Mouse (Mus musculus): Measurements from ENCODE around the gene Wfdc12. TPM values are rescaled to one million over a fixed set of nuclear protein-coding genes. Genes with fewer than 3 reads are reported as not detected.

Wfdc12 gene
- polyA plus RNA-seq (2014; fragmentation: Nextera tagmentation; extraction: Ambion mirVana) = 0.28 TPM in 1 of 2 replicates, not detected in the other

- ATAC-seq (ENCODE audit: low read depth) = no peak
- H3K4me2 ChIP-seq (ENCODE audit: low read depth, low read length) = no peak within 1 kb of the TSS
- DNase-seq (ENCODE audit: low spot score) = no peak
- 87% methylated on average over 6 of the region's 6 CpGs for WGBS
- no peaks in the 10 kb centered on the region; the same call in 1 of the 2 replicates for H3K9me3 ChIP-seq (ENCODE audit: control insufficient read depth, low read length)
- no peak within 1 kb of the TSS for H3K9ac ChIP-seq (ENCODE audit: low read depth, low read length)
- H3K27me3 ChIP-seq (replicated peaks; ENCODE audit: control insufficient read depth, insufficient read depth, low read length) = no peaks in the 10 kb centered on the region
- H3K36me3 ChIP-seq (ENCODE audit: control insufficient read depth, insufficient read depth, low read length) = no peaks in the 10 kb centered on the region
- no peaks in the 10 kb centered on the region for H3K4me1 ChIP-seq (ENCODE audit: control insufficient read depth, insufficient read depth, low read length)
- no peak within 1 kb of the TSS for H3K27ac ChIP-seq (replicated peaks; ENCODE audit: low read depth, low read length)
- H3K4me3 ChIP-seq (ENCODE audit: low read depth, low read length) = no peak within 1 kb of the TSS
Observed at GRCm38 (mm10) chr2:164190576-164190975, at the start of gene Wfdc12. Wfdc12 (minus strand) TSS chr2:164190608.

- no peak within 1 kb of the TSS for H3K4me3 ChIP-seq (ENCODE audit: low read depth, low read length)
- H3K4me1 ChIP-seq (ENCODE audit: control insufficient read depth, insufficient read depth, low read length) = no peaks in the 10 kb centered on the region
- H3K27me3 ChIP-seq (replicated peaks; ENCODE audit: control insufficient read depth, insufficient read depth, low read length) = no peaks in the 10 kb centered on the region
- ATAC-seq (ENCODE audit: low read depth) = no peak
- no peak within 1 kb of the TSS for H3K27ac ChIP-seq (replicated peaks; ENCODE audit: low read depth, low read length)
- no peaks in the 10 kb centered on the region for H3K36me3 ChIP-seq (ENCODE audit: control insufficient read depth, insufficient read depth, low read length)
- WGBS = 82% methylated on average over 3 of the region's 3 CpGs
- H3K9ac ChIP-seq (ENCODE audit: low read depth, low read length) = no peak within 1 kb of the TSS
- no peaks in the 10 kb centered on the region for H3K9me3 ChIP-seq (ENCODE audit: control insufficient read depth, low read length)
- DNase-seq (ENCODE audit: low spot score) = no peak
- H3K4me2 ChIP-seq (ENCODE audit: low read depth, low read length) = no peak within 1 kb of the TSS
Observed at GRCm38 (mm10) chr2:164238366-164238765, 48.0 kb upstream of the Wfdc12 start, which contains the start of gene Svs2. Svs2 (minus strand) TSS chr2:164238466.

DNA sequence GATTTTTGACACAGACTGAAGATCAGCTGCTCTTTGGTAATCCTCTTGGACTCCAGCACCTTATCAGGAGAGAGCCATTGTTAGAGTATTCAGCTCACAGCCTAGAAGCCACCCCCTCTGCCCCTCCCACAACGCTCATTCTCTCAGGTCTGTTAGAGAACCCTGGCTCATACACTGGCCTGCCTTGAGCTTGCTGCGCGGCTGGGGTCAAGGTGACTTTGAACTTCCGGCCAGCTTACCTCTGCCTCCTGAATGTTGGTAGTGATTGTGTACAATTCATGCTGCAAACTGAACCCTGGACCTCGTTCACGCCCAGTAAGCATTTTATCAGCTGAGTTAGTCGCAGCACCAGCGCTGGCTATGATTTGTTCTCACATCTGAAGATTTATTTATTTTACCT is 42.3 kb upstream of the Wfdc12 start:
- Histone ChIP-seq H3K4me3 (ENCODE audit: low read depth, low read length) (no peak overlapping the region), H3K9ac (ENCODE audit: low read depth, low read length) (no peak overlapping the region), H3K36me3 (ENCODE audit: control insufficient read depth, insufficient read depth, low read length) (no peaks in the 10 kb centered on the region), H3K27me3 (replicated peaks; ENCODE audit: control insufficient read depth, insufficient read depth, low read length) (no peaks in the 10 kb centered on the region), H3K27ac (replicated peaks; ENCODE audit: low read depth, low read length) (no peak overlapping the region), H3K4me1 (ENCODE audit: control insufficient read depth, insufficient read depth, low read length) (no peaks in the 10 kb centered on the region), H3K4me2 (ENCODE audit: low read depth, low read length) (no peak overlapping the region), H3K9me3 (ENCODE audit: control insufficient read depth, low read length) (no peaks in the 10 kb centered on the region)
- WGBS = 85% methylated on average over 8 of the region's 8 CpGs
- ATAC-seq (ENCODE audit: low read depth) = no peak
- no peak for DNase-seq (ENCODE audit: low spot score)

- Histone ChIP-seq H3K27ac (replicated peaks; ENCODE audit: low read depth, low read length) (no peak overlapping the region), H3K9me3 (ENCODE audit: control insufficient read depth, low read length) (no peaks in the 10 kb centered on the region), H3K9ac (ENCODE audit: low read depth, low read length) (no peak overlapping the region), H3K36me3 (ENCODE audit: control insufficient read depth, insufficient read depth, low read length) (no peaks in the 10 kb centered on the region), H3K27me3 (replicated peaks; ENCODE audit: control insufficient read depth, insufficient read depth, low read length) (no peaks in the 10 kb centered on the region), H3K4me1 (ENCODE audit: control insufficient read depth, insufficient read depth, low read length) (no peaks in the 10 kb centered on the region), H3K4me2 (ENCODE audit: low read depth, low read length) (no peak overlapping the region), H3K4me3 (ENCODE audit: low read depth, low read length) (no peak overlapping the region)
- no peak for ATAC-seq (ENCODE audit: low read depth)
- DNase-seq (ENCODE audit: low spot score) = no peak
- WGBS = 87% methylated on average over 8 of the region's 8 CpGs
Observed at GRCm38 (mm10) chr2:164228361-164229070, 38.1 kb upstream of the Wfdc12 start.

DNA sequence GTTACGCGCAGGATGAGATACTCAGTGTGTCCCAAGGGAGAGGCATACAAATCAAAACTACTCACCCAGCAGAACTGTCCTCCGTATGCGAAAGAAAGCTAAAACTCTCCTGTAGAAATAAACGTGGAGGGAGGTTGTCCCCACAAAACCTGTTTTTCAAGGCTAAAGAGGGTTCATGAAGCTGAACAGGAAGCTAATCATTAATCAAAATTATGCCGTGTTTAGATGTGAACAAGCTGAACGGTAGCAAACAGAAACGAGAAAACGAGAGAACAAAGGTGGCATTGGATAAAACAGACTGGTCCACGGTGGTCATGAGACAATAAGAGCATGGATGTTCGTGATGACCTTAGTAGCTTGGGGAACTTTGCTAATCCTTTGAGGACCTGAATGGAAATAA is 31.1 kb upstream of the Wfdc12 start, which contains the start of gene Wfdc15b:
Gene Wfdc15b (minus strand): TSS at position 139 of the 400 bp plus-strand sequence.
- DNase-seq (ENCODE audit: low spot score) (no peak), ATAC-seq (ENCODE audit: low read depth) (no peak)
- H3K36me3 ChIP-seq (ENCODE audit: control insufficient read depth, insufficient read depth, low read length) = no peaks in the 10 kb centered on the region
- H3K4me3 ChIP-seq (ENCODE audit: low read depth, low read length) = no peak within 1 kb of the TSS
- WGBS = 64% methylated on average over 11 of the region's 11 CpGs
- H3K4me2 ChIP-seq (ENCODE audit: low read depth, low read length) = no peak within 1 kb of the TSS
- no peaks in the 10 kb centered on the region for H3K9me3 ChIP-seq (ENCODE audit: control insufficient read depth, low read length)
- no peak within 1 kb of the TSS for H3K27ac ChIP-seq (replicated peaks; ENCODE audit: low read depth, low read length)
- no peaks in the 10 kb centered on the region for H3K27me3 ChIP-seq (replicated peaks; ENCODE audit: control insufficient read depth, insufficient read depth, low read length)
- H3K4me1 ChIP-seq (ENCODE audit: control insufficient read depth, insufficient read depth, low read length) = no peaks in the 10 kb centered on the region
- no peak within 1 kb of the TSS for H3K9ac ChIP-seq (ENCODE audit: low read depth, low read length)

DNA sequence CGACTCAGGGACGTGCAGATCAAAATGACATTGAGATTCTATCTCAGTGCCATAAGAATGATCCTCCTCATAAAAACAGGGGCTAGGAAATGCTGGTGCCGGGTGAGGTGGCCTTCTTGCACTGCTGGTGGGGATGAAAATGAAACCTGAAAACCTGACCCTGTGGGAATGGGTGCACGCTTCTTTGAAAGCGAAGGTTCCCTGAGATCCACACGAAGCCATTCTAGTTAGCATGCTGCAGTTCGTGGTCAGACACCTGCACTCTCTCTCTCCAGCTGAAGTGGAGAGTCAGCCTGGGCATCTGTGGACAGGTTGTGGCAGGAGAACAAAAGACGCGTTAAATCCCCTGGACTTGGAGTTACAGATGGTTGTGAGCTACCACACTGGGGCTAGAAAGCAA is 28.9 kb upstream of the Wfdc12 start:
- no peak for DNase-seq (ENCODE audit: low spot score)
- no peak overlapping the region for H3K9ac ChIP-seq (ENCODE audit: low read depth, low read length)
- ATAC-seq (ENCODE audit: low read depth) = no peak
- H3K4me2 ChIP-seq (ENCODE audit: low read depth, low read length) = no peak overlapping the region
- no peak overlapping the region for H3K27ac ChIP-seq (replicated peaks; ENCODE audit: low read depth, low read length)
- H3K4me1 ChIP-seq (ENCODE audit: control insufficient read depth, insufficient read depth, low read length) = no peaks in the 10 kb centered on the region
- H3K27me3 ChIP-seq (replicated peaks; ENCODE audit: control insufficient read depth, insufficient read depth, low read length) = no peaks in the 10 kb centered on the region
- H3K36me3 ChIP-seq (ENCODE audit: control insufficient read depth, insufficient read depth, low read length) = no peaks in the 10 kb centered on the region
- H3K4me3 ChIP-seq (ENCODE audit: low read depth, low read length) = no peak overlapping the region
- no peaks in the 10 kb centered on the region for H3K9me3 ChIP-seq (ENCODE audit: control insufficient read depth, low read length)
- 90% methylated on average over 9 of the region's 9 CpGs for WGBS

GRCm38 (mm10) chr2:164212711-164213110 is 22.3 kb upstream of the Wfdc12 start:
- DNase-seq (ENCODE audit: low spot score) (no peak), ATAC-seq (ENCODE audit: low read depth) (no peak)
- Histone ChIP-seq H3K36me3 (ENCODE audit: control insufficient read depth, insufficient read depth, low read length) (no peaks in the 10 kb centered on the region), H3K9me3 (ENCODE audit: control insufficient read depth, low read length) (no peaks in the 10 kb centered on the region), H3K4me2 (ENCODE audit: low read depth, low read length) (no peak overlapping the region), H3K4me3 (ENCODE audit: low read depth, low read length) (no peak overlapping the region), H3K9ac (ENCODE audit: low read depth, low read length) (no peak overlapping the region), H3K4me1 (ENCODE audit: control insufficient read depth, insufficient read depth, low read length) (no peaks in the 10 kb centered on the region), H3K27ac (replicated peaks; ENCODE audit: low read depth, low read length) (no peak overlapping the region), H3K27me3 (replicated peaks; ENCODE audit: control insufficient read depth, insufficient read depth, low read length) (no peaks in the 10 kb centered on the region)
- WGBS = 88% methylated on average over 5 of the region's 5 CpGs

DNA sequence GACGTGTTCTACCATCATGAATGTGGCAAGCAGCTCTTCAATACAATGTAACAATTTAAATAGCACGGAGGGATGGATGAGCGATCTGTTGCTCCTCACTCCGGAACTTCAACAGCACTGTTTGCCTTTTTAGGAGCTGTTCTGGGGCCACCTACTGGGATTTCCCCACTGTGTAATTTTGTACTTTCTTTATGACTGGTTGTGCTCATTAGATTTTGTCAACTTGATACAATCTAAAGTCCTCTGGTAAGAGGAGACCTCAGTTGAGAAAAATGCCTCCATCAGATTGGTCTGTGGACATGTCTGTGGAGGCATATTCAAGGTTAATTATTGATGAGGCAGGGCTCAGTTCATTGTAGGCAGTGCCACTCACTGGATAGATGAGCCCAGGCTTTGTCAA is 20.5 kb upstream of the Wfdc12 start:
- Histone ChIP-seq H3K9ac (ENCODE audit: low read depth, low read length) (no peak overlapping the region), H3K36me3 (ENCODE audit: control insufficient read depth, insufficient read depth, low read length) (no peaks in the 10 kb centered on the region), H3K27ac (replicated peaks; ENCODE audit: low read depth, low read length) (no peak overlapping the region), H3K27me3 (replicated peaks; ENCODE audit: control insufficient read depth, insufficient read depth, low read length) (no peaks in the 10 kb centered on the region), H3K4me3 (ENCODE audit: low read depth, low read length) (no peak overlapping the region), H3K4me2 (ENCODE audit: low read depth, low read length) (no peak overlapping the region), H3K4me1 (ENCODE audit: control insufficient read depth, insufficient read depth, low read length) (no peaks in the 10 kb centered on the region), H3K9me3 (ENCODE audit: control insufficient read depth, low read length) (no peaks in the 10 kb centered on the region)
- ATAC-seq (ENCODE audit: low read depth) (no peak), DNase-seq (ENCODE audit: low spot score) (no peak)
- 87% methylated on average over 4 of the region's 4 CpGs for WGBS

DNA sequence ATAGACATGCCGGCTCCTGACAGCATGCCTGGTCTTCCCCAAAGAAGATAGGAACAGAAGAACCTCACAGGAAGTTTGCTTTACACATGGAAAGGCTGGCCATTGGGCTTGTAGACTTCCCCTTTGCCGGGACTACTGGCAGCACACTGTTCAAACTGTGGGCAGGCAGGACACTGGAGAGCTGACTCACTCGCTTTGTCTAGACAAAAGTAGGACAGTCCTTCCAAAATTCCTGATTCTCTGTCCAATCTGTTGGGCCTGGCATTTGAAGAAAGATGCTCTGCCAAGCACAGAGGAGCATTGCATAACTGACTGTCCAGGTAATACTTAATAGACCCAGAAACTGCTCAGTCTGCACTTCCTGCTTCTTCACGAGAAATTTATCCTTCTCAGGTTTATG is 16.3 kb upstream of the Wfdc12 start:
- Histone ChIP-seq H3K4me3 (ENCODE audit: low read depth, low read length) (no peak overlapping the region), H3K9me3 (ENCODE audit: control insufficient read depth, low read length) (no peaks in the 10 kb centered on the region), H3K27ac (replicated peaks; ENCODE audit: low read depth, low read length) (no peak overlapping the region), H3K36me3 (ENCODE audit: control insufficient read depth, insufficient read depth, low read length) (no peaks in the 10 kb centered on the region), H3K4me1 (ENCODE audit: control insufficient read depth, insufficient read depth, low read length) (no peaks in the 10 kb centered on the region), H3K9ac (ENCODE audit: low read depth, low read length) (no peak overlapping the region), H3K27me3 (replicated peaks; ENCODE audit: control insufficient read depth, insufficient read depth, low read length) (no peaks in the 10 kb centered on the region), H3K4me2 (ENCODE audit: low read depth, low read length) (no peak overlapping the region)
- 71% methylated on average over 4 of the region's 4 CpGs for WGBS
- DNase-seq (ENCODE audit: low spot score) (no peak), ATAC-seq (ENCODE audit: low read depth) (no peak)
